Mouse (Mus musculus): Measurements from ENCODE around the gene Syt1. TPM values are rescaled to one million over a fixed set of nuclear protein-coding genes. Genes with fewer than 3 reads are reported as not detected.

Gene Syt1
- polyA plus RNA-seq, 1 experiment from 2014 or later: 0.33 TPM

DNA sequence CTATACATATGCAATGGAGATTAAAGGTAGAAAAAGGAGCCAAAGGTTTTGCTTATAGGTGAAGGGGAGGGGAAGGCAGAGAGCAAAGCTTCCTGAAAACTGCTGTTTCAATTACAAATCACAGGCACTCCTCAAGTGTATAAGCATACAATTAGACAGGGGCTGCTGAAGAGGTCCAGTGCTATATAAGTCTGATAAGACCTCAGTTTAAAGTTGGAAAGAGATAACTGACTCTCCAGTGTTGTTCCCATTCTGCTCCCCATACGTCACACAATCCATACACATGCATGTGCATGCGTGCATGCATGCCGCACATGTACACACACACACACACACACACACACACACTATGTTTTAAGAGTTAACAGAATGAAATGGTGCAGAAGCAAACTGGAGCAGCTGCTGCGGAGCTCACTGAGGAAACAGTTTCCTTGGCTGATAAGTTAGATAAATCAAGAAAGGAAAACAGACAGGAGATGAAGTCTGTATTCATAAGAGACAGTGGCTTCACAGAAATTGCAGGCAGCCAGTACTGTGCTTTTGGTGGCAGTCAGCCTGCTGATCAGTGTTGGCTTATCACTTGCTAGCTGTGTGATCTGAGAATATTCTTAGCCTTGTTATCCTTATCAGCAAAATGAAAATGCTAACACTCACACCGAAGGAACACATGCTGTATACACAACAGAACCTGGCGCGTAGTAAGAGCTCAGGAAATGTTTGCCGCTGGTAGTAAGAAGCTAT lies 408.9 kb downstream of the Syt1 start:
- Histone ChIP-seq H3K4me1 (replicated peaks; ENCODE audit: insufficient read depth, low read length) (no peaks in the 10 kb centered on the region), H3K4me2 (ENCODE audit: low read length) (no peak overlapping the region), H3K4me3 (replicated peaks; ENCODE audit: low read depth, low read length) (no peak overlapping the region), H3K27me3 (ENCODE audit: insufficient read depth, low read length) (no peaks in the 10 kb centered on the region), H3K36me3 (ENCODE audit: insufficient read depth, low read length) (no peaks in the 10 kb centered on the region), H3K9me3 (replicated peaks; ENCODE audit: low read length) (0 out of 2 replicates have a peak, but pooled peaks cover 5% of the 10 kb centered on the region), H3K9ac (ENCODE audit: low read depth, low read length) (no peak overlapping the region), H3K27ac (no peak overlapping the region)
- DNase-seq (ENCODE audit: low spot score) (no peak), ATAC-seq (replicated peaks; ENCODE audit: low FRiP score, low read depth) (no peak)
- no peak for TF ChIP-seq CTCF (IDR thresholded peaks at IDR 0.05; ENCODE audit: low read depth)
- WGBS: 80% methylated on average over 8 of the region's 8 CpGs

DNA sequence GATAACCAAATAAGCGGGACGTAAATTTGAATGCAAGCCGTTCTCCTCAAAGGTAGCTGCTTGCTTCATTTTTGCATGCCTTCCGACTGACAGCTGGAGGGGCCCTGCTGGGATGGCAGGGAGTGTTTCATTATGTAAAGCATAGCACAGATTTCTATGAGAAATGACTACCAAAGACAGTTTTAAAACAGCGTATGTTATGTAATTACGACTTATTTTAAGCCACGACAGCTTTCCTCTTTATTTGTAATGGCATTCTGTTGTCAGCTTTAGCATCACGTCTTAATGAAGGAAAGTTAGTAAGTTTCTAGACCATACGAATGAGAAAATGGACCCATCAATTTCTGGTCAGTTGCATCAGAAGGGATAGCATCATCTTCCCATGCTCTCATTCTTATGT lies 410.1 kb downstream of the Syt1 start:
- DNase-seq (ENCODE audit: low spot score) (no peak), ATAC-seq (replicated peaks; ENCODE audit: low FRiP score, low read depth) (no peak)
- Histone ChIP-seq H3K4me1 (replicated peaks; ENCODE audit: insufficient read depth, low read length) (no peaks in the 10 kb centered on the region), H3K27ac (no peak overlapping the region), H3K4me2 (ENCODE audit: low read length) (no peak overlapping the region), H3K36me3 (ENCODE audit: insufficient read depth, low read length) (no peaks in the 10 kb centered on the region), H3K4me3 (replicated peaks; ENCODE audit: low read depth, low read length) (no peak overlapping the region), H3K9me3 (replicated peaks; ENCODE audit: low read length) (0 out of 2 replicates have a peak, but pooled peaks cover 5% of the 10 kb centered on the region), H3K9ac (ENCODE audit: low read depth, low read length) (no peak overlapping the region), H3K27me3 (ENCODE audit: insufficient read depth, low read length) (no peaks in the 10 kb centered on the region)
- WGBS: 86% methylated on average over 9 of the region's 9 CpGs
- TF ChIP-seq CTCF (IDR thresholded peaks at IDR 0.05; ENCODE audit: low read depth): no peak

GRCm38 (mm10) chr10:108597385-108597784 lies 413.4 kb downstream of the Syt1 start:
- no peak for ATAC-seq (replicated peaks; ENCODE audit: low FRiP score, low read depth)
- peak; percentile 42; the same call in 1 of the 2 replicates for TF ChIP-seq CTCF (IDR thresholded peaks at IDR 0.05; ENCODE audit: low read depth)
- 97% methylated on average over 1 of the region's 1 CpGs for WGBS

DNA sequence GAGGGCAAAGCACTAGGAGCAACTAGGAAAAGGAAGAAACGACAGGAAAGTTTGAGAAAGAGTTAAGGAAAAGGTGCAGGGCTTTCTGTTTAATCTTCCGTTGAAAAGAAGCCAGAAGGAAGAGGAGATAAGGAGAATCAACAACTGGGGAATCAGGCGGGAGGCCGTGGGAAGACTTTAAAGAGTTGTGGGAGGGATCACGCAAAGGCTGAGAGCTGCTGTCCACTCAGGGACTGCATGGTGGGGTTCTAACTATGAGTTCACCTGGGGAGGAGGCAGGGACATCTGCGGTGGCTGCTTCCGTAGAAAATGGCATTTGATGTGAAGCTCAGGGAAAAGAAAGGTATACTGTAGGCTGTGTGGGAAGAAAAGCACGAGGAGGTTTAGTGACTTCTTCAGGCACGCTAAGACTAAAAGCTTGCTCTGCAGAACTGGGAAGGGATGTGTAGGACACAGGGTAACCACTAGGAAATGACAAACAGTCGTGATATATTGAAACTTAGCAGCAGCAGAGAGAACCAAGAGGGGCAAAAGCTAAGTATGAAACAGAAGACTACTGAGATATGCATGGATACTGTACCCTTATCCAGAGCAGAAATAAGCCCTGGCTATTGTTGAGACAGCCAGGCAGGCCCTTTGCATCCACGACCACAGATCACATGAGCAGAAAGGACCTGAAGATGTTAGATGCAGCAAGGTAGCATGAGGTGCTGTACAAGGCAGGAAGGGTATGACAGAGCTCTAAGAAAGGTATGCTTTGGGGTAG lies 414.4 kb downstream of the Syt1 start:
- no peaks in the 10 kb centered on the region for H3K4me1 ChIP-seq (replicated peaks; ENCODE audit: insufficient read depth, low read length)
- H3K27me3 ChIP-seq (ENCODE audit: insufficient read depth, low read length): no peaks in the 10 kb centered on the region
- H3K9me3 ChIP-seq (replicated peaks; ENCODE audit: low read length): 0 out of 2 replicates have a peak, but pooled peaks cover 5% of the 10 kb centered on the region
- DNase-seq (ENCODE audit: low spot score) (peak; percentile 8), ATAC-seq (replicated peaks; ENCODE audit: low FRiP score, low read depth) (no peak)
- H3K4me3 ChIP-seq (replicated peaks; ENCODE audit: low read depth, low read length): no peak overlapping the region
- WGBS: 48% methylated on average over 11 of the region's 11 CpGs
- no peak overlapping the region for H3K27ac ChIP-seq
- no peak overlapping the region for H3K9ac ChIP-seq (ENCODE audit: low read depth, low read length)
- H3K4me2 ChIP-seq (ENCODE audit: low read length): no peak overlapping the region
- H3K36me3 ChIP-seq (ENCODE audit: insufficient read depth, low read length): no peaks in the 10 kb centered on the region
- no peak for TF ChIP-seq CTCF (IDR thresholded peaks at IDR 0.05; ENCODE audit: low read depth)

More at GRCm38 (mm10) chr10:108597385-108597784, 413.4 kb downstream of the Syt1 start:
- 0 out of 2 replicates have a peak, but pooled peaks cover 5% of the 10 kb centered on the region for H3K9me3 ChIP-seq (replicated peaks; ENCODE audit: low read length)
- no peak overlapping the region for H3K4me2 ChIP-seq (ENCODE audit: low read length)
- no peaks in the 10 kb centered on the region for H3K36me3 ChIP-seq (ENCODE audit: insufficient read depth, low read length)
- no peak for DNase-seq (ENCODE audit: low spot score)
- no peak overlapping the region for H3K4me3 ChIP-seq (replicated peaks; ENCODE audit: low read depth, low read length)
- H3K9ac ChIP-seq (ENCODE audit: low read depth, low read length): no peak overlapping the region
- no peak overlapping the region for H3K27ac ChIP-seq
- H3K4me1 ChIP-seq (replicated peaks; ENCODE audit: insufficient read depth, low read length): no peaks in the 10 kb centered on the region
- no peaks in the 10 kb centered on the region for H3K27me3 ChIP-seq (ENCODE audit: insufficient read depth, low read length)

DNA sequence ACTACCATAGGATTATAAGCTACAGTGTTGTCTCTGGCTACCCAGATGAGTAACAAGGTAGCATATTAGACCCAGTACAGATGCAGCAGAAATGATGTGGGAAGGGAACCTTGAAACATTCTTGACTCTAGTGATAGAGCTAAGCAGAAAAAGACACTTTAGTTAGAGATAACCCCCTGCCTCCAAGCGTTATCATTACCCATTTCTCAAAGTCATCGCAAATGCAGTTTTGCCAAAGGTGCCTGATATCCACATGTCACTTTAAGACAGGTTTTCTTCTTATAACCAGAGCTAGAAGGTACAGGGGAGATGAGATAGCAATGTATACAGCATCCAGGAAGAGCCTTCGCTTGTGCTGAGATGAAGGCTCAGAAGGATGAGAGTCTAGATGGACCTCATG lies 421.4 kb downstream of the Syt1 start:
- 89% methylated on average over 3 of the region's 3 CpGs for WGBS

DNA sequence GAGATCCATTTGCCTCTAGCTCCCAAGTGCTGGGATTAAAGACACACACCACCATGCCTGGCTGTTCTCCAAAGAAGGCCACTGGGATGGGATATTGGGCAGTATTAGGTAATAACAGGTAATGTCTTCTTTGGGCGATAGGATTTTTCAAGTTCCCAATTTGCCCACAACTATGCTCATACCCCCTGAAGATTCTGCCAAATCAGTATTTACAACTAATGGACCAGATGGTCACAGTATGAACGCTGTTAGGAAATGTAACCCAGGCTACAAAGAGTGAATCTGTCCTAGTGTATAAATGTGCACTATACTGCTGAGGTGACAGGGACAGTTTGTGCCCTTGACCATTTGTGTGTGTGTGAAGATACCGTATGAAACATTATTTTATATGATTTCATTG lies 421.9 kb downstream of the Syt1 start:
- WGBS: 92% methylated on average over 3 of the region's 3 CpGs
- Histone ChIP-seq H3K4me1 (replicated peaks; ENCODE audit: insufficient read depth, low read length) (no peaks in the 10 kb centered on the region), H3K9me3 (replicated peaks; ENCODE audit: low read length) (no peaks in the 10 kb centered on the region), H3K36me3 (ENCODE audit: insufficient read depth, low read length) (no peaks in the 10 kb centered on the region), H3K9ac (ENCODE audit: low read depth, low read length) (no peak overlapping the region), H3K4me2 (ENCODE audit: low read length) (no peak overlapping the region), H3K4me3 (replicated peaks; ENCODE audit: low read depth, low read length) (no peak overlapping the region), H3K27ac (no peak overlapping the region), H3K27me3 (ENCODE audit: insufficient read depth, low read length) (no peaks in the 10 kb centered on the region)
- TF ChIP-seq CTCF (IDR thresholded peaks at IDR 0.05; ENCODE audit: low read depth): no peak
- DNase-seq (ENCODE audit: low spot score): no peak
- no peak for ATAC-seq (replicated peaks; ENCODE audit: low FRiP score, low read depth)

More for the DNA sequence above, 421.4 kb downstream of the Syt1 start:
- no peak overlapping the region for H3K9ac ChIP-seq (ENCODE audit: low read depth, low read length)
- no peaks in the 10 kb centered on the region for H3K27me3 ChIP-seq (ENCODE audit: insufficient read depth, low read length)
- H3K4me1 ChIP-seq (replicated peaks; ENCODE audit: insufficient read depth, low read length): no peaks in the 10 kb centered on the region
- no peak for TF ChIP-seq CTCF (IDR thresholded peaks at IDR 0.05; ENCODE audit: low read depth)
- H3K36me3 ChIP-seq (ENCODE audit: insufficient read depth, low read length): no peaks in the 10 kb centered on the region
- ATAC-seq (replicated peaks; ENCODE audit: low FRiP score, low read depth) (no peak), DNase-seq (ENCODE audit: low spot score) (no peak)
- H3K4me3 ChIP-seq (replicated peaks; ENCODE audit: low read depth, low read length): no peak overlapping the region
- H3K27ac ChIP-seq: no peak overlapping the region
- no peak overlapping the region for H3K4me2 ChIP-seq (ENCODE audit: low read length)
- no peaks in the 10 kb centered on the region for H3K9me3 ChIP-seq (replicated peaks; ENCODE audit: low read length)

Data from kidney, postnatal 0 days (tissue).